Mouse (Mus musculus) left cerebral cortex, postnatal 36 days (tissue): ENCODE data around the gene Mgarp. TPM values are rescaled to one million over a fixed set of nuclear protein-coding genes. Genes with fewer than 3 reads are reported as not detected.
"Not testable (repeated sequence)": the region's sequence is repeated elsewhere in the genome, so short reads cannot be mapped to it uniquely, and the experiment has no call there.

Experiments
- DNase-seq, 2 experiments: peaks; one replicate each; pipeline ENCODE4 v3.0.0; 2021 to 2022; ENCODE audit warnings: low spot score in 2 of 2, mixed read lengths in 1 of 2
- intact Hi-C: fragments of 180-260 bp; cut with DNase I; formaldehyde crosslinking; loops from one replicate; pipeline ENCODE4 v1.15.1; 2025
- total RNA-seq, 2 experiments: library from RNA; stranded (reverse); gene quantifications; 2 replicates each; pipeline ENCODE4 v1.2.3; 2021

Mgarp gene
- total RNA-seq, 2 experiments from 2014 or later: not detected

- intact Hi-C loops: no loop called here
- no peak for DNase-seq
These were observed 21.0 kb downstream of the Mgarp start for GRCm38 (mm10) chr3:51375307-51376265.

GRCm38 (mm10) chr3:51373544-51373943 is 23.0 kb downstream of the Mgarp start:
- intact Hi-C loops: loop anchor here (5.0 kb wide), 1 partner anchor 34 kb away; the partner anchor contains the start of gene Ndufc1

GRCm38 (mm10) chr3:51372883-51373282 is 23.7 kb downstream of the Mgarp start:
- no peak for DNase-seq
- intact Hi-C loops: loop anchor here (5.0 kb wide), 1 partner anchor 34 kb away; the partner anchor contains the start of gene Ndufc1

More at GRCm38 (mm10) chr3:51373544-51373943, 23.0 kb downstream of the Mgarp start:
- DNase-seq: no peak

- DNase-seq: no peak
- intact Hi-C loops: loop anchor here (5.0 kb wide), 1 partner anchor 35 kb away; the partner anchor contains the start of gene Ndufc1
These were observed 24.7 kb downstream of the Mgarp start for GRCm38 (mm10) chr3:51371826-51372225.

GRCm38 (mm10) chr3:51368011-51368410 is 28.5 kb downstream of the Mgarp start:
- DNase-seq: no peak
- intact Hi-C loops: loop anchor here (5.0 kb wide), 1 partner anchor 136 kb away; no protein-coding TSS in a partner anchor

- intact Hi-C loops: loop anchor here (5.0 kb wide), 1 partner anchor 135 kb away; no protein-coding TSS in a partner anchor
- DNase-seq: no peak
These were observed 29.6 kb downstream of the Mgarp start for GRCm38 (mm10) chr3:51366926-51367325.

GRCm38 (mm10) chr3:51365517-51365882 is 31.0 kb downstream of the Mgarp start:
- no peak for DNase-seq
- intact Hi-C loops: loop anchor here (1.0 to 5.0 kb wide), 3 partner anchors 25 to 133 kb away; partner anchors contain the start of gene Elf2

- intact Hi-C loops: loop anchor here (1.0 to 5.0 kb wide), 3 partner anchors 24 to 133 kb away; partner anchors contain the start of gene Elf2
- peak; percentile 81 for DNase-seq
These were observed 31.6 kb downstream of the Mgarp start for GRCm38 (mm10) chr3:51364703-51365516.

- intact Hi-C loops: no loop called here
- no peak for DNase-seq
These were observed 35.5 kb downstream of the Mgarp start for GRCm38 (mm10) chr3:51361066-51361465.

GRCm38 (mm10) chr3:51359558-51360307 is 36.8 kb downstream of the Mgarp start:
- DNase-seq: no peak
- intact Hi-C loops: no loop called here

- intact Hi-C loops: no loop called here
- DNase-seq: peak; percentile 31 to 46
These were observed 37.6 kb downstream of the Mgarp start for GRCm38 (mm10) chr3:51358660-51359557.

- intact Hi-C loops: no loop called here
These were observed 38.4 kb downstream of the Mgarp start for GRCm38 (mm10) chr3:51358181-51358580.

GRCm38 (mm10) chr3:51357624-51358023 is 38.9 kb downstream of the Mgarp start:
- intact Hi-C loops: no loop called here
- DNase-seq: no peak

More at GRCm38 (mm10) chr3:51358181-51358580, 38.4 kb downstream of the Mgarp start:
- DNase-seq: peak; percentile 37 to 64

GRCm38 (mm10) chr3:51357078-51357477 is 39.5 kb downstream of the Mgarp start:
- no peak for DNase-seq
- intact Hi-C loops: no loop called here

GRCm38 (mm10) chr3:51354956-51355355 is 41.6 kb downstream of the Mgarp start:
- intact Hi-C loops: loop anchor here (5.0 kb wide), 1 partner anchor 68 kb away; no protein-coding TSS in a partner anchor

GRCm38 (mm10) chr3:51354034-51354427 is 42.5 kb downstream of the Mgarp start:
- intact Hi-C loops: loop anchor here (5.0 kb wide), 1 partner anchor 67 kb away; no protein-coding TSS in a partner anchor

More at GRCm38 (mm10) chr3:51354956-51355355, 41.6 kb downstream of the Mgarp start:
- not testable (repeated sequence) for DNase-seq

GRCm38 (mm10) chr3:51353325-51354033 is 43.1 kb downstream of the Mgarp start:
- DNase-seq: no peak
- intact Hi-C loops: loop anchor here (5.0 kb wide), 1 partner anchor 66 kb away; no protein-coding TSS in a partner anchor

More at GRCm38 (mm10) chr3:51354034-51354427, 42.5 kb downstream of the Mgarp start:
- DNase-seq: no peak
